Mouse (Mus musculus) lung, adult 2 months (tissue): ENCODE measurements around the gene Gm10053.

Source experiments
- CTCF ChIP-seq: fragments of 200-500 bp; IDR thresholded peaks from 2 replicates; pipeline ENCODE4 v1.5.1; 2011; ENCODE audit warnings: mild to moderate bottlenecking, low read length, control low read depth; ENCODE audit not compliant: insufficient read depth
- POLR2A ChIP-seq: fragments of 200-500 bp; IDR thresholded peaks from 2 replicates; pipeline ENCODE4 v1.6.1; 2011; ENCODE audit warnings: low read depth, mild to moderate bottlenecking, control low read depth, low read length, borderline replicate concordance; ENCODE audit errors: extremely low read depth

GRCm38 (mm10) chr19:24873873-24874272 is 1.6 kb upstream of the Gm10053 start:
- TF ChIP-seq CTCF: no peak
- TF ChIP-seq POLR2A: no peak
